Mouse (Mus musculus): ENCODE data around the gene Tm9sf3. TPM values are rescaled to one million over a fixed set of nuclear protein-coding genes. Genes with fewer than 3 reads are reported as not detected.
"Not testable (repeated sequence)": the region's sequence is repeated elsewhere in the genome, so short reads cannot be mapped to it uniquely, and the experiment has no call there.

Tm9sf3 gene
- 100 to 1,000 TPM; 143 to 149 TPM for total RNA-seq (2021)
- long read RNA-seq, experiment 1, transcript Tm9sf3-202 (15 exons, 3,170 nt), result major isoform, 295 of 327 reads
- long read RNA-seq, experiment 1, partial matches to known transcripts, result 10 of 327 reads
- long read RNA-seq, experiment 1, other reads (novel, unspliced or antisense), result 22 of 327 reads
- long read RNA-seq, experiment 2, transcript Tm9sf3-202 (15 exons, 3,170 nt), result major isoform, 164 of 195 reads
- long read RNA-seq, experiment 2, partial matches to known transcripts, result 6 of 195 reads
- long read RNA-seq, experiment 2, other reads (novel, unspliced or antisense), result 25 of 195 reads

DNA sequence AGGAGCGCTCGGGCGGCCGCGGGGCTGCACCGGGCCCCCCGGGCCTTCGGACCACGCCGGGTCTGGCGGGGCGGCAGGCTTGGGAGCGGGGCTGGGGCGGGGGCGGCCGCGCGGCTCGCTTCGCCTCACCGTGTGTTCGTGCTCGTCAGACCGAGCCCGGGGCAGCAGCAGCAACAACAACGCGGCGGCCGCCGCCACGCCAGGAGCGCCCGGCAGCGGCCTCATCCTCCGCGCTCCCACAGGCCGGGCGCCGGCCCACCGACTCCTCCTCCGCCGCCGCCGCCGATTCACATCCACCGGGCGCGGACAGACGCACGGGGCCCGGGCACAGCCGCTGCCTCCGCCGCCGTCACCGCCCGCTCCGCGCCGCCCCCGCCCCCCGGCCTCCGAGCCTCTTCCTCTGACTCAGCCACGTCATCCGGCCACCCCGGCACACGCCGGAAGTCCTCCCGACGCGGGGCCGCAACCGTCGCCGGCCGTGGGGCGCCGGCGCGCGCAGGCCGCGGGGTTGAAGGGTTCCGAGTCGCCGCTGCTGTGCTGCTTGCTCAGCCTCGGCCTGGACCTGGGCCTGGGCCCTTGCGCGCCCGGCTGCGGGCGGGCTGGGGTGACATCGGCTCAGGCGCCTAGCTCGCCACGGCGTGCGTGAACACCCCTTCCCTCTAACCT, at the start of gene Tm9sf3:
Gene Tm9sf3 (minus strand): TSS at position 368 of the 666 bp plus-strand sequence.
- DNase-seq, result peak; percentile 93

- DNase-seq, result not testable (repeated sequence)
Observed at GRCm38 (mm10) chr19:41312587-41312986, 48.8 kb upstream of the Tm9sf3 start.

- no peak for DNase-seq
Observed at GRCm38 (mm10) chr19:41312027-41312426, 48.2 kb upstream of the Tm9sf3 start.

- DNase-seq, result peak; percentile 53
Observed at GRCm38 (mm10) chr19:41310971-41311703, 47.3 kb upstream of the Tm9sf3 start.

DNA sequence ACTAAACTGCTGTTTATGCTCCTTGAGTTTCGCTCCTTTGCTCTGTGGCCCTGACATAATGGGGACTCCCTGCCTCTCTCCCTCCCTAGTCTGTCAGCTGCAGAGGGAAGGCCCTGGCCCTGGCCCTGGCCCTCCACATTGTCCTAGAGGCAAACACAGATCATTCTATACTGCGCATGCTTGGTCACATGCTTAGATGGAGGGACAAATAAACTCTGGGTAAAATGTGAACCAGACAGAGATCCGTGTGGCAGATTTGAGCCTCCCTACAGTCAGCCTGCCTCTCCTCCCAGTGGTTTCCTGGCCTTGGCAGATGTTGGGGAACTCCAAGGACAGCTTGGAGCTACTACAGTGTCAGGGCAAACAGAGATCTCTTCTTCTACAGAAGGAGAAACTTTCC, 40.1 kb upstream of the Tm9sf3 start:
- no peak for DNase-seq

- DNase-seq, result no peak
Observed at GRCm38 (mm10) chr19:41303433-41303832, 39.6 kb upstream of the Tm9sf3 start.

GRCm38 (mm10) chr19:41301856-41302255, 38.1 kb upstream of the Tm9sf3 start:
- no peak for DNase-seq

- DNase-seq, result no peak
Observed at GRCm38 (mm10) chr19:41299446-41299845, 35.6 kb upstream of the Tm9sf3 start.

- no peak for DNase-seq
Observed at GRCm38 (mm10) chr19:41290952-41291619, 27.3 kb upstream of the Tm9sf3 start.

- DNase-seq, result no peak
Observed at GRCm38 (mm10) chr19:41288568-41288967, 24.8 kb upstream of the Tm9sf3 start.

- no peak for DNase-seq
Observed at GRCm38 (mm10) chr19:41287224-41287623, 23.4 kb upstream of the Tm9sf3 start.

- DNase-seq, result no peak
Observed at GRCm38 (mm10) chr19:41284515-41284914, 20.7 kb upstream of the Tm9sf3 start.

DNA sequence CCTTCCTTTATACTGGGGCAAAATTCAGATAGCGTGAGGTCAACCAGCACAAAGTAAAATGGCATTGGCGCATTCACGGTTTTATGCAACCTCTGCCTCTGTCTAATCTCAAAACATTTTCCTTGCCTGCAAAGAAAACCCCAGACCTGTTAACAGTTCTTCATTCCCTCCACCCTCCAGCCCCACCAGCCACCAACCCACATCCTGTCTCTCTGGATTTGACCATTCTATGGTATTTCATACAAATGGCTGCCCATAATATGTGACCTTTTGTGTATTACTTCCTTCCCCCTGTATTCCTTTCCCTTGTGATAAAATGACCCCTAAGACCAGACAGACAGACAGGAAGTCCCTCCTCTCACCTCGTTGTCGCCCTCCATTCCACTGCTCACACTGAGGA, 18.9 kb upstream of the Tm9sf3 start:
- DNase-seq, result no peak

- DNase-seq, result no peak
Observed at GRCm38 (mm10) chr19:41282216-41282615, 18.4 kb upstream of the Tm9sf3 start.

- DNase-seq, result no peak
Observed at GRCm38 (mm10) chr19:41279724-41280244, 16.0 kb upstream of the Tm9sf3 start.

DNA sequence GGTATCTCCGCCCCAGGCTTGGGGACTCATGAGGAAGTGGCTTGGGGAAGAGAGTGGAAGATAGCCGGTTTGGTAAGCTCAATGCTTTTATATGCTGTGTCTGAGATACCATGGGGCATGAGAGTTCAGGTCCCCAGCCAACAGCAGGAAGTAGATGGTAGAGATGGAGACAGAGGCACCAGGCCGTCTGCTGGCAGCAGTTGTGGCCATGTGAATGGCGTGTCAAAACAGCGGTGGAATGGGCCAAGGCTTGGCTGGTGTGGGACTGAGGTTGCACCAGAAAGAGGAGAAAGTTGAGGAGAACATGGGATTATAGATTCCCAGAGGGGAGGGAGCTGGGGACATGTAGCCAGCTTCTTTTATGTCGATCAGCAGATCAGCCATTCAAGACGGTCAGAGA, 14.8 kb upstream of the Tm9sf3 start:
- peak; percentile 61 for DNase-seq

DNA sequence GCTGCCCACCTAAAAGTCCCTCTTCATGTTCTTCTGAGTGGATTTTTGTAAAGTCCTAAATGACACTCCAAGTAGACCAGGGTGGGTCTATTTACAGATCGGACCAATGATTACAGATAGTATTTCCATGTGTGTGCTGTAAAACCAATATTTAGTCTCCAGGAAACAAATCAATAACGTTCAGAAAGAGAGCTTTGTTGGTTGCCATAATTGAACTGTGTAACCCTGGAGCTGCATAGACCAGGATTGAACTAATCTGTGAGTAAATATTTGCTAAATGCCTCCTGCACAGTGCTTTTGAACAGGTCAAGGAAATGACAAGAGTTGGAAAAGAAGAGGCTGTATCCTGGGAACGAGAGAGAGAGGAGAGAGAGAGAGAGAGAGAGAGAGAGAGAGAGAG, 11.8 kb upstream of the Tm9sf3 start:
- no peak for DNase-seq

DNA sequence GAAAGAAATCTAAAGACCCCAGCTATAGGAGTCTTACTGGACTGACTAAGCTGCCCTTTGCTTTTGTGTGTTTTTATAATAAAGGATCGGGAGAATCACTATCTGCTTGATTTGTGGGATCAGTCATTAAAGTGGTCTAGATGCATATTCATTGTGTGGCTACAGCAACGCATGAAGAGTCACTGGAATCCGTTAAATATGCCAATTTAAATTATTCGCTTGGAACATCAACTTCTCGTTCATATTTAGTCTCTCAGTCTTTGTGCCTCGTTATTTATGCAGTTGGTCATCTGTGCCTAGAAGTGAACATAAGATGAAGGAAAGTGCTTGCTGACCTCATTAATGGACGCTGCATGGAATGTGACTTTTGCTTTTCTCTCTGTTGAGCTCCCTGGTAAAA, 7.1 kb upstream of the Tm9sf3 start:
- no peak for DNase-seq

GRCm38 (mm10) chr19:41270151-41270727, 6.4 kb upstream of the Tm9sf3 start:
- DNase-seq, result peak; percentile 50

DNA sequence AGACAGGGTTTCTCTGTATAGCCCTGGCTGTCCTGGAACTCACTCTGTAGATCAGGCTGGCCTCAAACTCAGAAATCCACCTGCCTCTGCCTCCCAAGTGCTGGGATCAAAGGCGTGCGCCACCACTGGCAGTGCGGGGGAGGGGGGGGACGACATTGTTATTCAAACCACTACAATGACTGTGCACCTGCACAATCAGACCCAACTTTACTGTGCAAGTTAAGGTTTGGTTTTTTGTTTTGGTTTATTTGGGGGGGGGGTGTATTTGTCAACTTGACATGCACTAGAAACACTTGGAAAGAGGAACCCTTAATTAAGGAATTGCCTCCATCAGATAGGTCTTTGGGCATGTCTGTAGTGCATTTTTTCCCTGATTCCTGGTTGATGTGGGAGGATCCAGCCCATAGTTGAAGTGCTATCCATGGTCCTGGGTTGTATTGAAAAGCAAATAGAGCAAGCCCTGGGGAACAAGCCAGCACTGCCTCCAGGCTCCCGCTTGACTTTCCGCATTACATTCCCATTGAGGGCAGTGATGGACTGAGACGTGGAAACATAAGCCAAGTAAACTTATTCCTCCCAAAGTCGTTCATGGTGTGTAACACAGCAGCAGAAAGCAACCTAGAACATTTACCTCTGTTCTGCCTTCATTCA, 2.6 kb upstream of the Tm9sf3 start:
- no peak for DNase-seq

DNA sequence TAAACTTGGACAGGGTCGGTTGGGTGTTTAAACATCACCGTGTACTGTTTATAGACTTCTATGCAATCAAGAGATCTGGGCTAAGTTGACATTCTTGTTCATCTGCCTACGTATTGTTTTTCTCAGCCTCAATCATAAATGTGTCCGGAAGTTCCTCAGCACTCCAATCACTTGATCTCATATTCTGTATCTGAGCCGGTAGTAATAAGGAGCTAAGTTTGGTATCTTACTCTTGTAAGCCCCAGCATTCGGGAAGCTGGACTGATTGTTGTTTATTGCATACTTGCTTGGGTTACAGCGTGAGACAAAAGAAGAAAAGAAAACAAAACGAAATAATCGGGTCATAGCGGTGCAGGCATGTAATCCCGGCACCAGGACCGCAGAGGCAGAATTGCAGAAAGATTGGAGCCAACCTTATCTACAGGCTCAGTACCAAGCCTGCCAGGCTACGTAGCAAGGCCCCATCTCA, 568 bp upstream of the Tm9sf3 start:
- no peak for DNase-seq
